Mouse (Mus musculus): Measurements from ENCODE around the gene Lin7c.

- TF ChIP-seq POLR2A (IDR thresholded peaks at IDR 0.05; ENCODE audit: insufficient read depth, low read depth, low read length) = no peak
- TF ChIP-seq CTCF (IDR thresholded peaks at IDR 0.05) = no peak
These were observed 23.9 kb downstream of the Lin7c start for GRCm38 (mm10) chr2:109914601-109915000.

Data from heart, adult 2 months (tissue).